Mouse (Mus musculus): Measurements from ENCODE around the gene Rplp1. TPM values are rescaled to one million over a fixed set of nuclear protein-coding genes. Genes with fewer than 3 reads are reported as not detected.
A peak's percentile ranks its signal among the peaks of the same experiment; 100 is the strongest.

Rplp1 gene
- 5,809 and 5,838 TPM in 2 replicates for total RNA-seq (2014; fragmentation: Nextera tagmentation)
- 6,867 and 6,903 TPM in 2 replicates for total RNA-seq (2017)

DNA sequence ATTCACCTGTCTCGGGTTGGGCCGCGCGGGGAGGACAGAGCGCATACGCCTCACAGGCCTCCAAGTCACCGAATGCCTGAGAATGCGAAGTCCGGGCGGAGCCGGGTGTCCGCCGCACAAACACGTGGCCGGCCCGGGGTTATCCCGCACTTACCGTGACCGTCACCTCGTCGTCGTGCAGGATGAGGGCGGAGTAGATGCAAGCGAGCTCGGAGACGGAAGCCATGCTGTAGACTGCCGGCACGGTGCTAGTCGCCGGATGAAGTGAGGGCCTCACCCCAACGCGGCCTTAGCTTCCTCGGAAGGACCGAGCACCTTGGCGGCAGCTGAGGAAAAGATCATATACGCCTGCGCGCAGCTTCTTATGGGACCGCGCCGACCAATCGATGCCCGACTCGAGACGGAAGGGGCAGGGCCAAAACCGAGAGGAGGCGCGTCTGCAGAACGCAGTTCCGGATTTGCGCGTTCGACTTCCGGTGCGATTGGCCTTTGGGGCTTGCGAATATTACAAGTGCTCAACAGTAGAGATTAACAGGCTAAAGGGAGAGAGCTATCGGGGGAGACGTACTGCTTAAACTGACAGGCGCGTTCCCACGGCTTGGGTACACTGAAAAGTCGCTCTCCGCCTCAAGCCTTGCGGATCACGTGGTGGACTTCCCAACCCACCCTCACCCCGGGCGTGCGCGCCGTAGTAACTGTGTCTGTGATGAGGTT is at the start of gene Rplp1:
Gene Rplp1 (minus strand): TSS at position 340 of the 714 bp plus-strand sequence.
- ATAC-seq (replicated peaks; ENCODE audit: low FRiP score, low TSS enrichment, poor library complexity, severe bottlenecking), result peak; percentile 77

DNA sequence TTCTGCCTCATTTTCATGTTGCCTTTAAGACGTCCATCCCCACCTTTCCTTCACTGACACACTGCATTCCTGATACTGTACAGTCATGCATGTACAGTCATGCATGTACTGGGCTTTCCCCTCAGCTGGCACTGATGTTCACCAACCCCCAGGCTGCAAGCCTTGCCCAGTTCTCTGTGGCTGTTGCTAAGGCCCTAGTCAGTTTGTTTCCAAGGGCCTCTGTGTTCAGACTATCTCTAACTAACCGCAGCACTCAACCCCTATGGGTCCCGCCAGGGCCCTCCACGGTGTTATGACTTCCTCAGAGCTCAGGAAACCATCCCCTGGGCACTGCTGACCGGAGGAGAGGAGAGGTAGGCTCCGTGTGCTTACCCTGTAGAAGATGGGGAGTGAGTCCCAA is 49.0 kb upstream of the Rplp1 start:
- ATAC-seq (replicated peaks; ENCODE audit: low FRiP score, low TSS enrichment, poor library complexity, severe bottlenecking), result peak; percentile 73

DNA sequence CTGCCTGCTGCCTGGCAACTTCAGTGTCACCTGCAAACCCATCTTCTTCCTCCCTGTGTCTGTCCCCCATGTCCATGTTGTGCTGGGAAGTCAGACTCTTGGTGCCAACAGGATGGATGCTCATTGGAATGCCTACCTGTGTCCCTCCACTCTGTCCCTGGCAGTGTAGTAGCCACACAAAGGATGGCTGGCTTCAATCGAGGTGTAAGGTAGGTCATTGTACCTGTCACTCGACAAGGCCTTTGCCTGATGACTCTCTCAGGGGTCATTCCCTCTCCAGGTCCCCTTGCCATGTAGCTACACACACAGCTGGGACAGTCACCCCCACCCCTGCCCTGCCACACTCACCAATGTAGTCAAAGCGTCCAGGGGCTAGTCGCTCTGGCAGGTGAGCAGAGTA is 46.8 kb upstream of the Rplp1 start:
- no peak for ATAC-seq (replicated peaks; ENCODE audit: low FRiP score, low TSS enrichment, poor library complexity, severe bottlenecking)

DNA sequence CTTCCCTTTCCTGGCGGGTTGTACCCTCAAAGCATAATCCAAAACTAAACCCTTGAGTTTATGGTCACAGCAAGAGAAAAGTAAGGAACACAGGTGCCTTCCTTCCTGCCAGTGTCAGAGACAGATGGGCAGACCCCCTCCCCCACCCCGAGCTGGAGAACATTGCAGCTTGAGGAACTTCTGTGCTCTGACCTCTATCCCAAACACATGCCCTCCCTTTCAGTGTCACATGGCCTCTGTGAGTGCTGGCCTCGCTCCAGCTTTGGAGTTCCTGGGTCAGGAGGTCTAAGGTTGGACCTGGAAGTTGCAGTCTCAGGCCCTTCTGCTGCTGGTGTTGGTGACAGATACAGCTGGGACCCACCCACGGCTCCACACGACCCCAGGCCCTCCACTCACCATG is 46.4 kb upstream of the Rplp1 start:
- ATAC-seq (replicated peaks; ENCODE audit: low FRiP score, low TSS enrichment, poor library complexity, severe bottlenecking), result no peak

DNA sequence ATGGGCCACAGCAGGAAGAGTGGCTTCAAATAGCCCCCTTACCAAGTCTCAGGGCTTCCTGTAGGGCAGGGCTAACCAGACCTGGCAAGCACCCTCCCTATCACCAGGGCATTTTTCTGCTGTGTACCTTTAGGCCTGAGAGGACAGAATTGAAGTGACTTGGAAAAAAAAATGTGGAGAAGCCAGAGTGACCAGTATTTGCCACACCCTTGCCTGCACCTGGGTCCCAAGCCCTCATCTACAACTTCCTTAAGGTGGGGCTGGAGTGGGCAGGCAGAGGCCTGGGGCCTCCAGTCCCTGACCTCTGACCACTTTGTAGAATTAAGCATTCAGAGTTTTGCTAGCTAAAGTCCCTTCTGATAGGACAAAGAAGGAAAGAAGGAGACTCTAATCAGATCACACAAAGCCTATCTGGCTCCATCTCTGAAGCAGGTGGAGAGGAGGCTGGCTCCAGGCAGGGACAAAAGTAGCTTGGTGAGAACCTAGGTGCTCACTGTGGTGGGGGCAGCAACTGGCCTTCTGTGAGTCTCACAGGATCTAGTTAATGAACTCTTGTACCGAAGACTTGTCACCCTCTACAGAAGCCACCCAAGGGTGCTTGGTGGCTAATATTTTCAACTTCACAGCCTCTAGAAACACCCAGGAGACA is 45.7 kb upstream of the Rplp1 start:
- ATAC-seq (replicated peaks; ENCODE audit: low FRiP score, low TSS enrichment, poor library complexity, severe bottlenecking), result no peak

DNA sequence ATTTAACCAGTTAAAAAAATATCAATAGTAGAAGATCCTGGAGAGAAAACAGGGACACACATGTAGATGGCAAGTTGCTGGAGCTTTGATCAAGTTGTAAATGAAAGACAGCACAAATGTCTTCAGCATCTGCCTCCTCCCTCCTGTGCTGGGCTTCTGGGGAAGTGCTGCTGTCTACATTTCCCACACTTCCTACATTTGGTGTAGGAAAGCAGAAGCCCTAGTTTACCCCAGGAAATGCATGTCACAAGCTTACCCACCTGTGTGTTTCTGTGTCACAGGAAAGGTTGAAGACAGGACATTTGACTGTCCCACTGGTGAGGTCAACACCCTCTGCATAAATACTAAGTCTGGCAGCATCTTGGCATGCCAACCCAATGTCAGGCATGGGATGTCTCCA is 40.4 kb upstream of the Rplp1 start:
- no peak for ATAC-seq (replicated peaks; ENCODE audit: low FRiP score, low TSS enrichment, poor library complexity, severe bottlenecking)

DNA sequence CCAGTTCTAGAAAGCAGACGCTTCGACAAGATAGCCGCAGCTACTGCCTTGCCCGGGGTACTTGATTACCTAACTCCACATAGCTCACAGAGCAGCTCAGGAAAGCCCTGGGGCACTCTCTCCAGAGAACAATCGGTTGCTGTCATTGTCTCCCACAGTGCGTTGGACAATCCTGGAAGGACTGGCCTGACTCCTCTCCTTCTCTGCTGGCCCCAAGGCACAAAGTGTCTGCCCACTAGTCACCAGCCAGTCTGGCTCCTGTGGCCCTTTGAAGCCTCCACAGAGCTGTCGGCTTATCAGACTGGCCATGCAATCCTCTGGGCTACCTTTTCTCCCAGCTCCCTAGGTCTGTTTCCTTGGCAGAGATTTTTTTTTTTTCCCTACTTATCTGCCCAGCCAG is 37.9 kb upstream of the Rplp1 start:
- ATAC-seq (replicated peaks; ENCODE audit: low FRiP score, low TSS enrichment, poor library complexity, severe bottlenecking), result no peak

DNA sequence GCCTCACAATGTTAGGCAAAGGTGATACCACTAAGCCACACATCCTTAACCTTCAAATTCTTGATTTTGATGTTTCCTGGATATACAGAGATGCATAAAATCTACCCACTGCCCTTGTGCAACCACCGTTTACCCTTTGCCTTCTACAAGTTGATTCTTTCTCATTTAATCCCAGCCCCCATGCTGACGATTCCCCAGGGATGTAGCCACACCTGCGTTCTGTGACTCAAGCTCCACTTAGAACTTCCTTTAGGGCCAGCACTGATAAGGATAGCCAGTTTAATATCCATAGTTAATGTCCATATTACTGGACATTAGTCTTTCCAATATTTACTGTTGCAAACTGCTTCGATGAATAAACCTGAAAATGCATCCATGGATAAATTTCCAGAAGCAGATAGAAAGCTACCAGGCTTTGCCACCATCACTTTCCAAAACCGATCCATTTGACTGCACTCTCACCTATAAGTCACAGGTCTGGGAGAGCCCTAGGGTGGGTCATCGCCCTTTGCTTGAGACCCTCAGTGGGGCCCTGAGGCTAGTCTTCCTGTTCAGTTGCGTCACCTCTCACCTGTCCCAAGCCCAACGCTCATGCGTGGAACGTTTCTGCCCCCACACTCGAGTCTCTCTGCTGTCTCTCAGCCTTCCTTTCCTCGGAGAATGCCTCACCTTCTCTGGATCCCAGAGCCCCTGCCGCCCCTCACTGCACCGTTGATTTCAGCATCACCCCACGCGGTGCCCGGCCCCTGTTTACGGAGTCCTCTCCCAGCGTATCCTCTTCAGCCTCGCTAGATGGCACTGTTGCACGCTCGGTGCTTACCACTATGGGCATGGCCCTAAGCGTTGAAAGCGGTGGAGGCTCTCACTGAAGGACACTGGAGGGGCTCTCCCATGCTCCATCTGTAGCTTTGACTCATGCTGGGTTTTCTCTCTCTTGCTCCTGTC is 33.3 kb upstream of the Rplp1 start:
- peak; percentile 85 for ATAC-seq (replicated peaks; ENCODE audit: low FRiP score, low TSS enrichment, poor library complexity, severe bottlenecking)

DNA sequence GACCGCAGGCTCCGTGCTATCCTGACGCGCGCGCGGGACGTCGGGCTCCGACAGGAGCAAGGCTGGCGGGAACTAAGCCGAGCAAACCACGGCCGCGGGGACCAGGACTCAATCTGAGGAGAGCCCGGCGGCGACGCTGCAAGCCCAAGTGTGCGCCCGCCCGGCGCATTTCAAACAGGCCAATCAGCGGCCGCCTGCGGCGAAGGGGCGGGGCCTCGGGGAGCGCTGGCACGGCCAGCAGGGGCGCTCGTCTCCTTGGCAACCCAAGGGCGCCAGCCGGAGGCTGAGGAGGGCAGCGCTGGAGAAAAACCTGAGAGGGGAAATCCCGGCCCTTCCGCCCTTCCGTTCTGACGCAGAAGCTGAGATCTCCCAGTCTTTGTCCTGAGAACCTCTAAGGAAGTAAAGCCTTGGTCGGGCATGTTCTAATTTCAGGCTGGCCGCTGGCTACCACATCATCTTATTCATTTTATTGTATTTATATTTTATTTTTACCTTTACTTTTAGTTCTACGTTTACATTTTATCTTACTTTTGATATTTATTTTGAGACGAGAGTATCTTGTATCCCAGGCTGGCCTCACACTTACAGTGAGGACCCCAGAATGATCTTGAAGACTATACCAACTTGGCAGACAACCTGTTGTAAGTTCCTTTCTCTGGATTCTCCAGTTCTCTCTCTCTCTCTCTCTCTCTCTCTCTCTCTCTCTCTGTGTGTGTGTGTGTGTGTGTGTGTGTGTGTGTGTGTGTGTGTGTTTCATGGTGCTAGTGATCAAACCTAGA is 32.5 kb upstream of the Rplp1 start, which contains the start of gene Kif23:
Gene Kif23 (minus strand): TSS at position 152 of the 779 bp plus-strand sequence.
- peak; percentile 82 for ATAC-seq (replicated peaks; ENCODE audit: low FRiP score, low TSS enrichment, poor library complexity, severe bottlenecking)

DNA sequence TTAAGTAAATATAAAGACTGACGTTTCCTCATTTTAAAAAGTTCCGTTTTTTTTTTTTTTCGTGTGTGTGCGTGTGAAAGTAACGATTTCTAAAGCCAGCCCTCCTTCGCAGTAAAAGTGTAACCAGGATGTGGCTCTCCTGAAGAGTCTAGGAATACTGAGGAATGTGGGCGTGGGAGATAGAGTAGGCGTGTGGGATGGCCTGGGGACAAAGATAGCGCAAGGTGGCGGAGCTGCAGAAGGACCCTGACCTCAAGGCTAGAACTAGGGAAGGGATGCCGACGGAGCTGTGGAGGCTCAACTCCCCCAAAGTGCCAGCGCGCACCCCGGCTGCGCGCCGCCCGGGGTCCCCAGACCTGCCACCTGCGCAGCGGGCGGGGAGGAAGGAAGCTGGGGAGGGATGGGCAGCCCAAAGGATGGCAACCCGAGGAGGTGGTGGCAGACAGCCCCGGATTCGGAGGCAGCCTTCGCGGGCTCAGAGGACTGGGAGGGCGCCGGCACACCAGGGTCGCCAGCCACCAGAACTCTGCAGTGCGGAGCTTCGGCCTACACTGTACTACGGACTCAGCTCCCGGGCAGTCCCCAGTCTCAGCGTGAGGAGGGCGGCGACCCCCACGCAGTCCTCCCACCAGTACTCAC is 31.8 kb upstream of the Rplp1 start:
- peak; percentile 40 for ATAC-seq (replicated peaks; ENCODE audit: low FRiP score, low TSS enrichment, poor library complexity, severe bottlenecking)

DNA sequence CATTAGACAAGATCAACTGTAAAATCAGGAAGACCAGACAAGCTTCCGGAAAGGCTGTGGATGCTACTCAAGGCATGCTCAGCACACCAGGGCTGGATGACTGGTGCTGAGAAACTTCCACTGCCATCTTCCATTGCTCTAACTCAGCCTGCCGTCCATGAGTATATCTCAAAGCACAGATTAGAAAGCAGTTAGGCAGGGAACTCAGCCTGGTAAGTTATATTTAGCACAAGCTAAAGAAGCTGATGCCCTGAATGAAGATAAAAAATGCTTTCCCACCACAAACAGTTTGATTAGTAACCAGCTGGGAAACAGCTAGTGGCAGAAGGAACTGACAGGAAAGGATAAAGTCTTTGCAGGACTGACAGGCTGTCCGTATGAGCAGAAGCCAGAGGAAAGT is 26.7 kb upstream of the Rplp1 start:
- peak; percentile 71 for ATAC-seq (replicated peaks; ENCODE audit: low FRiP score, low TSS enrichment, poor library complexity, severe bottlenecking)

DNA sequence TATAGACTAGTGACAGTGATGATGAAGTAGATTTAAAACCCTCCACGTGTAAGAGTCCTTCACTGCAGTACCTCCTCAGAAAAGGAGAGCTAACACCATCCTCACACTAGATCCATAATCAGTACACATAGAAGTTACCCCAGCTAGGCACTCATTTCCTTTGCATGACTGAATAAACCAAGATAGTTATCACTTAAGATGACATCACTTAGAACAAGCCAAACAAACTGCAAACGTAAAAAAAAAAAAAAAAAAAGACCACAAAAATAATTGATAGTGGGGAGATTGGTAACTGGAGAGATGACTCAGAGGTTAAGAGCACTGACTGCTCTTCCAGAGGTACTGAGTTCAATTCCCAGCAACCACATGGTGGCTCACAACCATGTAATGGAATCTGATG is 19.0 kb upstream of the Rplp1 start:
- ATAC-seq (replicated peaks; ENCODE audit: low FRiP score, low TSS enrichment, poor library complexity, severe bottlenecking), result no peak

DNA sequence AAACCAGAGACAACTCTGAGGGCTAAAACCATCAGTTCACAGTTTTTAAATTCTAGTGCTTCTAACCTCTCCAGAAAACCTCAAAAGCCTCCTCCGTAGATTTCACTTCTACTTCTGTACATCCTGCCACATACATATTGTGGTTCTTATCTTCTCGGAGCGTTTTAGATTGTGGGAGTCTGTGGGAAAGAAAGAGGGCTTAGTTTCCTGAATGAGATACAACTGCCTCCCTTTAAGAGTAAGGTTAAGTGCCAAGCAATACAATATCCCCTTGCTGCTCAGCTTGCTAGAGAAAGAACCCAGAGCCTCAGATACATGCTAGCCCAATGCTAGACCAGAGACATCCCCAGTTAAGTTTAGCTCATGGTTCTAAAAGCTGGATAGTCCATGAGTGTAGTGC is 17.7 kb upstream of the Rplp1 start:
- 0 out of 2 replicates have a peak, but pooled peaks have one; percentile 44 for ATAC-seq (replicated peaks; ENCODE audit: low FRiP score, low TSS enrichment, poor library complexity, severe bottlenecking)

DNA sequence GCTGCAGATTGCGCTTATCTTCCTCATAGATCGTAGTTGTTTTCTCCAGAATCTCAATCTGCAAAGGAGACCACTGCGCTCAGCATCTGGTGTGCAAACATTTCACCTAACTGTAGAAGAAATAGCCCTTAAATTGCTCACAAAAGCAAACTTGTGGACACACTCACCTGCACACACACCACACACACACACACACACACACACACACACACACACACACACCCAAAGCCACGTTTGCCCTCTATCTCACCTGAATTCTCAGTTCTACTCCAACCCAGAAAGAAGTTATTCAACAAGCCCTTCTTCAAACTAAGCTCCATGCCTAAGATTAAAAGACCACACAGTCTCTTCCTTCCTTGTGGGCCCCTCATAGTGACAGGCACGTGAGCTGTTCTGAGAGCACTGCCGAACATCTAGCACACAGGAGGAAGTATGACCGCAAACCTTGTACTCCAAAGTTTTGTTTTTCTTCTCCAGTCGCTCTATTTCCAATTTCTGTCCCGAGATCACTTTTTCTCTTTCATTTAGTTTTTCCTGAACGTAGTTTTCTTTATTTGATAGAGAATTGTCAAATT is 10.8 kb upstream of the Rplp1 start:
- ATAC-seq (replicated peaks; ENCODE audit: low FRiP score, low TSS enrichment, poor library complexity, severe bottlenecking), result 0 out of 2 replicates have a peak, but pooled peaks have one; percentile 33

DNA sequence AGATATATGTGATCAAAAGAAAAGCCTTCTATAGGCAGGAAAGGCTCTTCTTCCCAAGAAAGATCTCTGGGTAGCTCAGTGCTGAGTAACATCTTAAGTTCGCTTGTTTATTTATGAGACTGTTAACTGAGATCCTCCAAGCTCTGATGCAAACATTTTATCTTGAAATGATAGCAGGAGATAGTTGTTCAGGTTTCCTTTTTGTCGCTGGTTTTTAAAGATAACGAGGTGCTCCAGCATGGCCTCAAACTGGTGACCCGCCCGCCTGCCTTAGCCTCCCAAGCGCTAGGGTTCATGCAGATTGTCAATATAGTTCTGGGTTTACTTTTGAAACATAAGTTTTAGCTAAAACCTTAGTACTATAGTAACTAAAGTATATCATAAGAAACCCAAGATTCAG is 6.0 kb upstream of the Rplp1 start:
- ATAC-seq (replicated peaks; ENCODE audit: low FRiP score, low TSS enrichment, poor library complexity, severe bottlenecking), result peak; percentile 51

DNA sequence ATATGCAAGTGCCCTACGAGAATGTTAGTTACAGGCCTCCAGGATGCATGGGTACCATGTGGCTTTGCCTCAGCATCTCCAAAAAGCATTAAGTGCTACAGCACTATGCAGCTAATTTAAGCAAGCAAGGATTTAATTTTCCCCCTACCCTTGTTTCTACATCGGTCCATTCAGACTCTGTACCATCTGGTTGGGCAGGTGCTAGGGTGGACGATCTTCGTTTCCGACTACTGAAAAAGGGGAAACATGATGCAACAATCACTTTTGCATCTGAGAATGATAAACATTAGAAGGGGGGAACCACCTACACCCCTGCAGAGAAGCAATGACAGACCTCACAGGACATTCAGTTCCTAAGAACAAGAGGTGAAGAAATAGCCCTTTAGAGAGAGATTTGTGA is 5.1 kb upstream of the Rplp1 start:
- no peak for ATAC-seq (replicated peaks; ENCODE audit: low FRiP score, low TSS enrichment, poor library complexity, severe bottlenecking)

DNA sequence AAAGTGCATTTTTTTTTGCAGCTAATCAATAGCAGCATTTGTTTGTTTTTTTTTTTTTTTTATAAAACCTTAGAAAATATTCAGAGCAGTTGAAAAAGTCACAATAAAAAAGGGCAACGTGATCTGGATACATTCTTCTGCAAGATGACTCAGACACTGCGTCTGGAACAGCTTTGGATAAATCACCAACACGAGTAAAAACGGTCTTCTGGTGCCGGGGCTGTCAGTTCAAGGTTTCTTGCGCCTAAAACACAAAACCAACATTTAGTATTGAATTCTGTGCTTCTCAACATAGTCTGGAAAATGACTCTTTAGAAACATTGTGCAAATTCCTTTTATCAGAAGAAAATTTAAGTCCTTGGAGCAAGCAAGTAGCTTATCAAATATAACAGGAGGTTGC is 3.1 kb upstream of the Rplp1 start:
- no peak for ATAC-seq (replicated peaks; ENCODE audit: low FRiP score, low TSS enrichment, poor library complexity, severe bottlenecking)

DNA sequence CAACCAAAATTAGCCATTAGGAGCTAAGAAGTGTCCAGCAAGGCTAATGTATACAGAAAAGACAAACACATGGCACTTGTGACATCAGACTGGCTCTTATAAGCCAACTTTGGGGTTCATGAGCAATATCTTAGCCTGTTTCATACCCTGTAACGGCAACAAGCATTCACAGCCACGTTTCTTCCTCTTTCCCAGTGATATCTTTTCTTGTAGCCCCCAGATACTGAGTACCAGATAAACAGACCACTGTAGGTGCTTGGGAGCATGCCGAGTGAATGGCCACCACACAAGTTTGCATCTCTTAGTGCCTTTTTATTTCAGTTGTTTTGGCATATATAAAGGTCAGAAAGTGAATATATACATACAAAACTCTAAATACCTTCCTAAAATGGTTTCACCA is 2.6 kb upstream of the Rplp1 start:
- ATAC-seq (replicated peaks; ENCODE audit: low FRiP score, low TSS enrichment, poor library complexity, severe bottlenecking), result no peak
